Mouse (Mus musculus): Measurements from ENCODE around the gene Gh. TPM values are rescaled to one million over a fixed set of nuclear protein-coding genes. Genes with fewer than 3 reads are reported as not detected.

Gh gene
- polyA plus RNA-seq, 1 experiment from 2014 or later, result not detected

GRCm38 (mm10) chr11:106255174-106255573 lies 46.5 kb downstream of the Gh start:
- Histone ChIP-seq H3K4me1 (replicated peaks; ENCODE audit: control insufficient read depth, insufficient read depth, low read length) (peaks cover 22% of the 10 kb centered on the region), H3K36me3 (ENCODE audit: control insufficient read depth, insufficient read depth) (peaks cover 14% of the 10 kb centered on the region), H3K27ac (ENCODE audit: low read length) (no peak overlapping the region), H3K4me2 (ENCODE audit: low read length) (peak overlapping the region; percentile 85), H3K9me3 (ENCODE audit: control insufficient read depth, low read length) (no peaks in the 10 kb centered on the region), H3K4me3 (replicated peaks; ENCODE audit: low read length) (peak overlapping the region; percentile 78), H3K9ac (replicated peaks; ENCODE audit: low read depth, low read length) (peak overlapping the region; percentile 50), H3K27me3 (replicated peaks; ENCODE audit: control insufficient read depth, insufficient read depth, low read length) (no peaks in the 10 kb centered on the region)
- 3% methylated on average over 22 of the region's 22 CpGs for WGBS
- no peak for ATAC-seq

- no peaks in the 10 kb centered on the region for H3K27me3 ChIP-seq (replicated peaks; ENCODE audit: control insufficient read depth, insufficient read depth, low read length)
- no peak overlapping the region for H3K27ac ChIP-seq (ENCODE audit: low read length)
- no peak overlapping the region for H3K9ac ChIP-seq (replicated peaks; ENCODE audit: low read depth, low read length)
- H3K36me3 ChIP-seq (ENCODE audit: control insufficient read depth, insufficient read depth), result peaks cover 17% of the 10 kb centered on the region
- H3K9me3 ChIP-seq (ENCODE audit: control insufficient read depth, low read length), result no peaks in the 10 kb centered on the region
- H3K4me2 ChIP-seq (ENCODE audit: low read length), result peak overlapping the region; percentile 85
- peak overlapping the region; percentile 78 for H3K4me3 ChIP-seq (replicated peaks; ENCODE audit: low read length)
- WGBS, result 22% methylated on average over 2 of the region's 2 CpGs
- ATAC-seq, result no peak
- peaks cover 22% of the 10 kb centered on the region for H3K4me1 ChIP-seq (replicated peaks; ENCODE audit: control insufficient read depth, insufficient read depth, low read length)
Observed at GRCm38 (mm10) chr11:106254767-106255166, 46.9 kb downstream of the Gh start.

Other genes with a start within 250 kb of the Gh start
- 7.0 and 7.5 TPM in 2 replicates for gene Taco1, start 235.8 kb downstream of the Gh start, polyA plus RNA-seq (2015; fragmentation: Nextera tagmentation; extraction: Ambion mirVana)
- 14.7 and 15.6 TPM in 2 replicates for gene Map3k3, start 217.3 kb downstream of the Gh start, polyA plus RNA-seq (2015; fragmentation: Nextera tagmentation; extraction: Ambion mirVana)
- 1.1 and 1.2 TPM in 2 replicates for gene Gm10840, start 141.0 kb downstream of the Gh start, polyA plus RNA-seq (2015; fragmentation: Nextera tagmentation; extraction: Ambion mirVana)
- gene Limd2, start 141.0 kb downstream of the Gh start, polyA plus RNA-seq (2015; fragmentation: Nextera tagmentation; extraction: Ambion mirVana), result 205 and 209 TPM in 2 replicates
- gene Strada, start 99.7 kb downstream of the Gh start, polyA plus RNA-seq (2015; fragmentation: Nextera tagmentation; extraction: Ambion mirVana), result 28.8 and 30.9 TPM in 2 replicates
- 110 TPM in 2 replicates for gene Ccdc47, start 85.5 kb downstream of the Gh start, polyA plus RNA-seq (2015; fragmentation: Nextera tagmentation; extraction: Ambion mirVana)
- 112 and 115 TPM in 2 replicates for gene Ddx42, start 84.9 kb downstream of the Gh start, polyA plus RNA-seq (2015; fragmentation: Nextera tagmentation; extraction: Ambion mirVana)
- gene Ftsj3, start 45.8 kb downstream of the Gh start, polyA plus RNA-seq (2015; fragmentation: Nextera tagmentation; extraction: Ambion mirVana), result 40.7 and 41.8 TPM in 2 replicates
- 270 and 287 TPM in 2 replicates for gene Psmc5, start 45.7 kb downstream of the Gh start, polyA plus RNA-seq (2015; fragmentation: Nextera tagmentation; extraction: Ambion mirVana)
- 12.4 and 13.7 TPM in 2 replicates for gene Smarcd2, start 28.9 kb downstream of the Gh start, polyA plus RNA-seq (2015; fragmentation: Nextera tagmentation; extraction: Ambion mirVana)
- 0.11 and 0.17 TPM in 2 replicates for gene Tcam1, start 25.2 kb downstream of the Gh start, polyA plus RNA-seq (2015; fragmentation: Nextera tagmentation; extraction: Ambion mirVana)
- 0.65 and 0.75 TPM in 2 replicates for gene Cd79b, start 12.9 kb upstream of the Gh start, polyA plus RNA-seq (2015; fragmentation: Nextera tagmentation; extraction: Ambion mirVana)
- 0.03 TPM in 1 of 2 replicates, not detected in the other for gene Scn4a, start 51.4 kb upstream of the Gh start, polyA plus RNA-seq (2015; fragmentation: Nextera tagmentation; extraction: Ambion mirVana)
- not detected in 2 replicates for gene Prr29, start 63.6 kb upstream of the Gh start, polyA plus RNA-seq (2015; fragmentation: Nextera tagmentation; extraction: Ambion mirVana)
- gene Icam2, start 86.2 kb upstream of the Gh start, polyA plus RNA-seq (2015; fragmentation: Nextera tagmentation; extraction: Ambion mirVana), result 10.9 and 12.6 TPM in 2 replicates
- gene Ern1, start 186.0 kb upstream of the Gh start, polyA plus RNA-seq (2015; fragmentation: Nextera tagmentation; extraction: Ambion mirVana), result 4.9 and 6.0 TPM in 2 replicates

Measured in forebrain, embryonic 16.5 days (tissue).